Mouse (Mus musculus) lung, postnatal 14 days (tissue): ENCODE measurements around the gene Otud4.
"Not testable (repeated sequence)": the region's sequence is repeated elsewhere in the genome, so short reads cannot be mapped to it uniquely, and the experiment has no call there.

Experiments
- DNase-seq: peaks from one replicate; pipeline ENCODE4 v3.0.0; 2021

The Otud4 gene

GRCm38 (mm10) chr8:79638707-79639549 is 490 bp upstream of the Otud4 start:
- DNase-seq: peak; percentile 96

GRCm38 (mm10) chr8:79641119-79641518 is 1.7 kb downstream of the Otud4 start:
- no peak for DNase-seq

- no peak for DNase-seq
Measured at GRCm38 (mm10) chr8:79649569-79649968, 10.2 kb downstream of the Otud4 start.

GRCm38 (mm10) chr8:79650158-79650814 is 10.9 kb downstream of the Otud4 start:
- peak; percentile 25 for DNase-seq

GRCm38 (mm10) chr8:79653736-79654135 is 14.3 kb downstream of the Otud4 start:
- no peak for DNase-seq

GRCm38 (mm10) chr8:79658715-79659114 is 19.3 kb downstream of the Otud4 start:
- not testable (repeated sequence) for DNase-seq

- DNase-seq: no peak
Measured at GRCm38 (mm10) chr8:79676461-79676860, 37.0 kb downstream of the Otud4 start.

GRCm38 (mm10) chr8:79679005-79679404 is 39.6 kb downstream of the Otud4 start:
- DNase-seq: no peak

- not testable (repeated sequence) for DNase-seq
Measured at GRCm38 (mm10) chr8:79680083-79680482, 40.7 kb downstream of the Otud4 start.

GRCm38 (mm10) chr8:79680555-79680954 is 41.1 kb downstream of the Otud4 start:
- peak; percentile 22 for DNase-seq

GRCm38 (mm10) chr8:79680965-79681364 is 41.5 kb downstream of the Otud4 start:
- DNase-seq: no peak

- DNase-seq: not testable (repeated sequence)
Measured at GRCm38 (mm10) chr8:79685927-79686326, 46.5 kb downstream of the Otud4 start.

- no peak for DNase-seq
Measured at GRCm38 (mm10) chr8:79692531-79692930, 53.1 kb downstream of the Otud4 start.

- DNase-seq: no peak
Measured at GRCm38 (mm10) chr8:79706687-79707086, 67.3 kb downstream of the Otud4 start.

GRCm38 (mm10) chr8:79711064-79711961 is 71.9 kb downstream of the Otud4 start, which contains the start of the genes Abce1 and Anapc10:
TSS of gene Abce1 (minus strand) at chr8:79711740.
TSS of gene Anapc10 (plus strand) at chr8:79711820.
- DNase-seq: peak; percentile 99

GRCm38 (mm10) chr8:79712676-79713075 is 73.3 kb downstream of the Otud4 start:
- DNase-seq: no peak

- DNase-seq: no peak
Measured at GRCm38 (mm10) chr8:79721537-79721936, 82.1 kb downstream of the Otud4 start.

- DNase-seq: no peak
Measured at GRCm38 (mm10) chr8:79723308-79723707, 83.9 kb downstream of the Otud4 start.

GRCm38 (mm10) chr8:79724589-79724988 is 85.2 kb downstream of the Otud4 start:
- no peak for DNase-seq
